Mouse (Mus musculus): ENCODE measurements at regions not wholly inside any gene's neighbourhood (a gene's known extent, or its start where the extent isn't known, plus 50 kb on each side); places are given as distances from the start of the nearest gene placed in this dataset.

GRCm38 (mm10) chr10:26525848-26526546 lies 150.2 kb upstream of the L3mbtl3 start:
- TF ChIP-seq POLR2A (IDR thresholded peaks at IDR 0.05; ENCODE audit: extremely low read depth, insufficient read depth, low read length) (no peak), CTCF (IDR thresholded peaks at IDR 0.05; ENCODE audit: extremely low read depth, insufficient read depth, low read length) (no peak)
